Mouse (Mus musculus): ENCODE data around the gene Mast1.

DNA sequence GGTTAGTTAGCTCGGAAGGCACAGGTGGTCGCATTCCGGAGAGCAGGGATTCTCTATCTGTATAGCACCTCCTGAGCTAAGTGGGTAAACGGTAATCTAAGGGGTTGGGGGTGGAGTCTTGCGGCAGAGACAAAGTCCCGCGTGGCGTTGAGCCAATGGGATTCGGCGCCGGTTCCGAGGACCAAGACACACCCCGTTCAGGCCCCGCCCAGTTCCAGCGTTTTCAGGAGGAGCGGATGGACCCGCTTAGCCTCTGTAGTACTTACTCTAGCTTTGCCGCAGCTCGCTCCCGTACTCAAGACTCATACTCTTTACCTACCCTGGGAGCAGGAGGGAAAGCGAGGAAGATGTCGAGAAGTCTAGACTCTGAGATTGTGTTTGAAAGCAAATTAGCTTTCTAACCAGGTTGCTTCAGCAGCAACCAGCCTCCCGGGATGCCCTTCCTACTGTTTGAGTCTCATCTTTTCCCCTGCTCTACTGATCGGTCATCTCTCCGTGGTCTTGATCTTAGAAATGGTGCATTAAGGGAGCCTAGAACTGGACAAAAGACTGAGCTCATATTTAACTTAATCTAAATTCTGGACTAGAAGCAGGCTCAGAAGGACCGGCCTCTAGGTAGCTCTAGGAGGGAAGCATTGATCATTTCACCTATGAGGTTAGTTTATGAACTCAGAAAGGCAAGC lies 7.5 kb upstream of the Mast1 start:
- TF ChIP-seq CTCF (IDR thresholded peaks at IDR 0.05; ENCODE audit: low read depth, low read length) (no peak), POLR2A (IDR thresholded peaks at IDR 0.05; ENCODE audit: borderline replicate concordance, low read depth, low read length) (no peak)
